Mouse (Mus musculus) myocyte (in vitro differentiated cells): ENCODE results near the gene Cebpb.

Source experiments
- CEBPB ChIP-seq: IDR thresholded peaks from 2 replicates; pipeline ENCODE4 v1.6.1; 2011; ENCODE audit warnings: mild to moderate bottlenecking, moderate library complexity; ENCODE audit not compliant: poor library complexity, insufficient read depth, severe bottlenecking
- E2F4 ChIP-seq: IDR thresholded peaks from one replicate; pipeline ENCODE4 v1.6.1; 2011; ENCODE audit warnings: mild to moderate bottlenecking, control low read depth, moderate library complexity; ENCODE audit not compliant: insufficient read depth
- MAX ChIP-seq: IDR thresholded peaks from one replicate; pipeline ENCODE4 v1.6.1; 2011; ENCODE audit warnings: low read depth, mild to moderate bottlenecking, control low read depth
- MYOG ChIP-seq, 3 experiments: IDR thresholded peaks; one replicate each; pipeline ENCODE4 v1.6.1; 2011; ENCODE audit warnings: control low read depth in 2 of 3, low read depth in 2 of 3, mild to moderate bottlenecking in 2 of 3; ENCODE audit not compliant: insufficient read length in 2 of 3, control insufficient read depth in 1 of 3, insufficient read depth in 1 of 3
- POLR2A ChIP-seq: IDR thresholded peaks from one replicate; pipeline ENCODE4 v1.6.1; 2011; ENCODE audit warnings: low read depth, mild to moderate bottlenecking, control low read depth, moderate library complexity; ENCODE audit not compliant: insufficient read length
- POLR2AphosphoS2 ChIP-seq: IDR thresholded peaks from one replicate; pipeline ENCODE4 v1.6.1; 2011; ENCODE audit warnings: low read depth, control low read depth; ENCODE audit not compliant: insufficient read length
- SRF ChIP-seq: IDR thresholded peaks from one replicate; pipeline ENCODE4 v1.6.1; 2011; ENCODE audit warnings: low read depth; ENCODE audit not compliant: control insufficient read depth, insufficient read length
- TCF12 ChIP-seq: IDR thresholded peaks from one replicate; pipeline ENCODE4 v1.6.1; 2011; ENCODE audit warnings: mild to moderate bottlenecking, control low read depth; ENCODE audit not compliant: poor library complexity, insufficient read depth, severe bottlenecking

DNA sequence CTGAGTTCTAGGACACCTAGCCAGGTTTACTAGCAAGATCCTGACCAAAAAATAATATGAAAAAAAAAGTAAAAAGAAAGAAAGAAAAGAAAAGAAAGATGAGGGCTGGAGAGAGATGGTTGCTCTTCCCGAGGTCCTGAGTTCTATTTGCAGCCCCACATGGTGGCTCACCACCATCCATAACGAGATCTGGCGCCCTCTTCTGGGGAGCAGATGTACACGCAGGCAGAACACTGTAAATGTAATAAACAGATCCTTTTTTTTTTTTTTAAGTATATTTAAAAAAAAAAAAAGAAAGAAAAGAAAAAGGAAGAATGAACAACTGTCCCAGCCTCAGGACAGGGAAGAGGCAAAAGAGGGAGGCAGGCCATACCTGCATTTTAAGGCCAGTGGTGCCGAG, 10.1 kb upstream of the Cebpb start:
- TF ChIP-seq POLR2A (no peak), CEBPB (no peak), POLR2AphosphoS2 (no peak), E2F4 (no peak), MYOG (IDR thresholded peaks at IDR 0.05; ENCODE audit: control insufficient read depth in 1 of 3, insufficient read depth in 1 of 3, insufficient read length in 2 of 3, low read depth in 2 of 3) (no peak), SRF (no peak), MAX (no peak), TCF12 (no peak)
